Mouse (Mus musculus) heart, embryonic 14.5 days (tissue): ENCODE measurements around the gene Wdr66. TPM values are rescaled to one million over a fixed set of nuclear protein-coding genes. Genes with fewer than 3 reads are reported as not detected.

ENCODE experiments used
- polyA plus RNA-seq: library from polyadenylated mRNA; unstranded; fragments of >200 nt; fragmentation: Nextera tagmentation; extraction: Ambion mirVana; gene quantifications from 2 replicates; pipeline ENCODE4 v1.2.1, GENCODE M21; 2014

Wdr66 gene
- polyA plus RNA-seq, 1 experiment from 2014 or later: 2.0 TPM

Other genes starting within 250 kb of the Wdr66 start
- 18.0 and 24.6 TPM in 2 replicates for gene Orai1, start 237.0 kb upstream of the Wdr66 start, polyA plus RNA-seq
- gene Morn3, start 205.1 kb upstream of the Wdr66 start, polyA plus RNA-seq: 0.67 TPM in 1 of 2 replicates, not detected in the other
- 10.8 and 11.3 TPM in 2 replicates for gene Tmem120b, start 183.7 kb upstream of the Wdr66 start, polyA plus RNA-seq
- 0.99 and 2.0 TPM in 2 replicates for gene Rhof, start 119.4 kb upstream of the Wdr66 start, polyA plus RNA-seq
- 7.9 and 9.3 TPM in 2 replicates for gene Setd1b, start 109.9 kb upstream of the Wdr66 start, polyA plus RNA-seq
- 53.0 and 64.3 TPM in 2 replicates for gene Psmd9, start 82.7 kb upstream of the Wdr66 start, polyA plus RNA-seq
- not detected in 2 replicates for gene Hpd, start 69.4 kb upstream of the Wdr66 start, polyA plus RNA-seq
- 12.1 and 12.8 TPM in 2 replicates for gene Bcl7a, start 91.7 kb downstream of the Wdr66 start, polyA plus RNA-seq
- gene Mlxip, start 142.7 kb downstream of the Wdr66 start, polyA plus RNA-seq: 12.6 and 13.6 TPM in 2 replicates
- not detected in 2 replicates for gene Lrrc43, start 237.2 kb downstream of the Wdr66 start, polyA plus RNA-seq
- not detected in 2 replicates for gene Il31, start 237.4 kb downstream of the Wdr66 start, polyA plus RNA-seq